Mouse (Mus musculus) ES-Bruce4 (cell line): ENCODE data around the gene Agr2.

Experiments
- CTCF ChIP-seq: IDR thresholded peaks from one replicate; pipeline ENCODE4 v1.8.1; 2011; ENCODE audit warnings: low read depth, low read length
- EP300 ChIP-seq: IDR thresholded peaks from 2 replicates; pipeline ENCODE4 v1.6.1; 2011; ENCODE audit warnings: low read depth, low read length; ENCODE audit not compliant: insufficient read depth
- POLR2A ChIP-seq: IDR thresholded peaks from one replicate; pipeline ENCODE4 v1.8.1; 2011; ENCODE audit warnings: low read length; ENCODE audit not compliant: insufficient read depth

DNA sequence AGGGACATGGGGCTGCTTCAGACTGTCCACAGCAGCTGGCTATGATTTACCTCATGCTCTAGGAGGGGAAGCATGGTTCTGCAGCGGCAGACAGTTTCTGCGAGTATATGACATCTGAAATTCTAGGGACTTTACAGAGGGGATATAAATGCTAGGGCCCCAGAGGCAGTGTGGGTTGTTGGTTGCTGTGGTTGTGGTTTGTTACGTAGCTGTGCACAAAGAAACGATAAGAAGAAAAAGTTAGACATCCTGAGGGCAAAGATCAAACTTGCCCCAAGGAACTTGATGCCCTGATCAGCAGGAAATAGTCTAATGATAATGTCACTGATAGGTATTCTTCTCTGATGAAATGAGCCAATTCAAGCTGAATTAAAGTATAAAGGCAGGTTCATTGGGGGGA is 26.9 kb downstream of the Agr2 start:
- TF ChIP-seq CTCF (no peak), POLR2A (no peak), EP300 (no peak)
